Mouse (Mus musculus) layer of hippocampus, adult 11-12 months (tissue): ENCODE data around the gene Usp3.

ENCODE experiments used
- DNase-seq: peaks from one replicate; pipeline ENCODE4 v3.0.0; 2022; ENCODE audit warnings: low spot score

The Usp3 gene

GRCm38 (mm10) chr9:66508890-66509399 is 84.0 kb downstream of the Usp3 start:
- DNase-seq = no peak

- DNase-seq = no peak
Measured at GRCm38 (mm10) chr9:66507684-66508083, 85.3 kb downstream of the Usp3 start.

- DNase-seq = no peak
Measured at GRCm38 (mm10) chr9:66506424-66506823, 86.5 kb downstream of the Usp3 start.

GRCm38 (mm10) chr9:66506011-66506410 is 86.9 kb downstream of the Usp3 start:
- DNase-seq = no peak

GRCm38 (mm10) chr9:66505141-66505917 is 87.6 kb downstream of the Usp3 start:
- DNase-seq = no peak

- peak; percentile 54 for DNase-seq
Measured at GRCm38 (mm10) chr9:66504518-66504917, 88.4 kb downstream of the Usp3 start.

- no peak for DNase-seq
Measured at GRCm38 (mm10) chr9:66503879-66504411, 89.0 kb downstream of the Usp3 start.

- DNase-seq = no peak
Measured at GRCm38 (mm10) chr9:66501248-66501647, 91.7 kb downstream of the Usp3 start.

- no peak for DNase-seq
Measured at GRCm38 (mm10) chr9:66493992-66494391, 99.0 kb downstream of the Usp3 start.

- no peak for DNase-seq
Measured at GRCm38 (mm10) chr9:66492361-66492760, 100.6 kb downstream of the Usp3 start.

GRCm38 (mm10) chr9:66488786-66489185 is 104.2 kb downstream of the Usp3 start:
- no peak for DNase-seq

GRCm38 (mm10) chr9:66483429-66483828 is 109.5 kb downstream of the Usp3 start:
- no peak for DNase-seq

- no peak for DNase-seq
Measured at GRCm38 (mm10) chr9:66477785-66478184, 115.2 kb downstream of the Usp3 start.

- no peak for DNase-seq
Measured at GRCm38 (mm10) chr9:66465087-66465486, 127.9 kb downstream of the Usp3 start.
